Mouse (Mus musculus) ES-E14 (cell line): ENCODE measurements around the gene Mgmt. TPM values are rescaled to one million over a fixed set of nuclear protein-coding genes. Genes with fewer than 3 reads are reported as not detected.

Experiments used
- DNase-seq: peaks from one replicate; pipeline ENCODE4 v3.0.0-alpha.2; 2013; ENCODE audit warnings: low read depth, low spot score
- H3K27ac ChIP-seq: 2 replicates; pipeline ENCODE4 v1.5.1; 2012; ENCODE audit warnings: low read depth, mild to moderate bottlenecking, low read length, moderate library complexity, mixed read lengths; ENCODE audit not compliant: poor library complexity, insufficient read depth, severe bottlenecking
- H3K36me3 ChIP-seq: 2 replicates; pipeline ENCODE4 v1.6.1; 2012; ENCODE audit warnings: mild to moderate bottlenecking, low read length, moderate library complexity, mixed read lengths; ENCODE audit not compliant: control insufficient read depth, poor library complexity, insufficient read depth, severe bottlenecking
- H3K4me1 ChIP-seq, 2 experiments: fragments of 150-350 bp in 1 of 2; sonication (generic) in 1 of 2; 2 replicates each; pipeline ENCODE4 v1.6.1; 2012; ENCODE audit warnings: low read length in 2 of 2, mild to moderate bottlenecking in 1 of 2, mixed read lengths in 1 of 2; ENCODE audit not compliant: control insufficient read depth in 2 of 2, insufficient read depth in 2 of 2, poor library complexity in 1 of 2
- H3K4me3 ChIP-seq, 2 experiments: fragments of 150-350 bp in 1 of 2; sonication (generic) in 1 of 2; 2 replicates each; pipeline ENCODE4 v1.5.1; 2012; ENCODE audit warnings: low read length in 2 of 2, low read depth in 1 of 2, mild to moderate bottlenecking in 1 of 2, mixed read lengths in 1 of 2; ENCODE audit not compliant: insufficient read depth in 1 of 2, poor library complexity in 1 of 2, severe bottlenecking in 1 of 2
- H3K9ac ChIP-seq: 2 replicates; pipeline ENCODE4 v1.6.1; 2012; ENCODE audit warnings: low read depth, mild to moderate bottlenecking, low read length, mixed read lengths; ENCODE audit not compliant: poor library complexity, insufficient read depth, severe bottlenecking
- H3K9me3 ChIP-seq: fragments of 150-350 bp; sonication (generic); 2 replicates; pipeline ENCODE4 v1.6.1; 2012; ENCODE audit warnings: low read depth, mild to moderate bottlenecking, low read length; ENCODE audit not compliant: control insufficient read depth, insufficient read depth
- CHD2 ChIP-seq: IDR thresholded peaks from 2 replicates; pipeline ENCODE4 v1.6.1; 2014; ENCODE audit warnings: mild to moderate bottlenecking, low read depth, low read length, inconsistent platforms
- HCFC1 ChIP-seq: IDR thresholded peaks from 2 replicates; pipeline ENCODE4 v1.6.1; 2012; ENCODE audit warnings: low read length, inconsistent platforms, borderline replicate concordance; ENCODE audit not compliant: insufficient read depth
- MAFK ChIP-seq: IDR thresholded peaks from 2 replicates; pipeline ENCODE4 v1.6.1; 2014; ENCODE audit warnings: mild to moderate bottlenecking, low read depth, low read length, inconsistent platforms; ENCODE audit not compliant: insufficient read depth
- ZC3H11A ChIP-seq: IDR thresholded peaks from 2 replicates; pipeline ENCODE4 v1.6.1; 2012; ENCODE audit warnings: low read depth, mild to moderate bottlenecking, inconsistent platforms, low read length, borderline replicate concordance
- ZNF384 ChIP-seq: IDR thresholded peaks from 2 replicates; pipeline ENCODE4 v1.6.1; 2012; ENCODE audit warnings: low read depth, low read length, inconsistent platforms
- in situ Hi-C, 2 experiments: fragments of 600-800 bp; cut with MboI; formaldehyde crosslinking; loops; one replicate each; pipeline ENCODE4 v1.15.1; 2025; ENCODE audit warnings: low sequenced_read_pairs in 2 of 2, inconsistent platforms in 1 of 2; ENCODE audit not compliant: unreplicated experiment in 2 of 2
- total RNA-seq: library from RNA; depleted of rRNA; stranded (reverse); fragments of 300-350 nt; gene quantifications from 2 replicates; pipeline ENCODE4 v1.2.3, GENCODE M21; 2012

The Mgmt gene
- total RNA-seq, 1 experiment, result 6.4 TPM

- H3K9me3 ChIP-seq, result no peaks in the 10 kb centered on the region
Measured at GRCm38 (mm10) chr7:137066211-137066610, 171.8 kb downstream of the Mgmt start.

GRCm38 (mm10) chr7:137066997-137067396 is 172.6 kb downstream of the Mgmt start:
- H3K36me3 ChIP-seq, result no peaks in the 10 kb centered on the region
- no peaks in the 10 kb centered on the region for H3K4me1 ChIP-seq
- no peak overlapping the region for H3K27ac ChIP-seq
- no peak overlapping the region for H3K4me3 ChIP-seq
- H3K9ac ChIP-seq, result no peak overlapping the region
- no peak for DNase-seq
- no peaks in the 10 kb centered on the region for H3K9me3 ChIP-seq
- TF ChIP-seq ZC3H11A (no peak), CHD2 (no peak), ZNF384 (no peak), MAFK (peak; percentile 61), HCFC1 (no peak)
- in situ Hi-C loops, result no loop called here

More at GRCm38 (mm10) chr7:137066211-137066610, 171.8 kb downstream of the Mgmt start:
- 0 out of 2 replicates have a peak, but pooled peaks have one; percentile 37 for TF ChIP-seq MAFK
- TF ChIP-seq ZNF384, result no peak
- Histone ChIP-seq H3K4me1 (no peaks in the 10 kb centered on the region), H3K9ac (no peak overlapping the region), H3K4me3 (no peak overlapping the region), H3K27ac (no peak overlapping the region), H3K36me3 (no peaks in the 10 kb centered on the region)
- in situ Hi-C loops, result no loop called here
- DNase-seq, result no peak

GRCm38 (mm10) chr7:137067758-137068157 is 173.3 kb downstream of the Mgmt start:
- Histone ChIP-seq H3K4me3 (no peak overlapping the region), H3K9me3 (no peaks in the 10 kb centered on the region), H3K4me1 (no peaks in the 10 kb centered on the region), H3K9ac (no peak overlapping the region), H3K36me3 (no peaks in the 10 kb centered on the region), H3K27ac (no peak overlapping the region)
- in situ Hi-C loops, result no loop called here
- TF ChIP-seq MAFK, result no peak
- no peak for TF ChIP-seq ZNF384
- no peak for TF ChIP-seq ZC3H11A
- TF ChIP-seq CHD2, result no peak
- TF ChIP-seq HCFC1, result no peak
- DNase-seq, result no peak

GRCm38 (mm10) chr7:137068796-137069195 is 174.4 kb downstream of the Mgmt start:
- Histone ChIP-seq H3K4me1 (no peaks in the 10 kb centered on the region), H3K9ac (no peak overlapping the region), H3K36me3 (no peaks in the 10 kb centered on the region), H3K4me3 (no peak overlapping the region), H3K9me3 (no peaks in the 10 kb centered on the region), H3K27ac (no peak overlapping the region)
- no peak for DNase-seq
- in situ Hi-C loops, result no loop called here
- TF ChIP-seq ZC3H11A (no peak), ZNF384 (no peak), HCFC1 (no peak), MAFK (no peak), CHD2 (no peak)

GRCm38 (mm10) chr7:137069768-137070167 is 175.4 kb downstream of the Mgmt start:
- no peaks in the 10 kb centered on the region for H3K9me3 ChIP-seq
- no peak overlapping the region for H3K4me3 ChIP-seq
- no peaks in the 10 kb centered on the region for H3K36me3 ChIP-seq
- H3K4me1 ChIP-seq, result no peaks in the 10 kb centered on the region
- in situ Hi-C loops, result no loop called here
- no peak for DNase-seq
- TF ChIP-seq ZNF384 (no peak), CHD2 (no peak), HCFC1 (no peak)
- no peak overlapping the region for H3K27ac ChIP-seq
- H3K9ac ChIP-seq, result no peak overlapping the region
